20 mouse cellular contexts compared by ENCODE assay signal in the genomic region with DNA sequence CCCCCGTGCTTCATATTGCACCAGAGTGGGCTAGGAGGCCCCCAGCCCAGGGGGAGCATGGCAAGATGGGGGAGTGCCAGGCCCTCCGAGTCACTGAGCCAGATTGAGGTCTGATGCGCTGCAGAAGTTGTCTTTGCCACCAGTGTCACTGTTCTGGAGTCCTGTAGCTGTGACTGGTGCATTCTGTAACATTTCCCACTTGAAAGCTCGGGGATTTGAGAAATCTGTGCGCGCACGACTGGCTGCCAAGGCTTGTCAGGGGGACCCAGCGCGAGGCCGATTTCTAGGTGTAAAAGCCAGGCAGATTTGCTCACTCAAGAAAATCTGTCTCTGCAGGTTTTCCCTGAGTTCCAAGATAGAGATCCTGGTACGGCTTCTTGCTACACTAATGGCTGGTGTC. TPM values are rescaled to one million over a fixed set of nuclear protein-coding genes. Genes with fewer than 3 reads are reported as not detected.
DNase-seq lines count a peak whose midpoint lies in the region; ATAC-seq lines count a peak whose summit lies in the region.
"Had no signal": no experiment of that assay in that cellular context is flagged by ENCODE, and none has a peak within 500 bp of the region (broad histone marks: within the 10 kb centered on the region; RNA-seq: fewer than 3 reads in every experiment).

No protein-coding gene starts in this region.

- intact Hi-C loops in left cerebral cortex, postnatal 14 days (cut with DNase I): no loop called here

- H3K4me2 ChIP-seq in forebrain, embryonic 16.5 days (ENCODE audit: low read length): no peak overlapping the region
- no peak overlapping the region for H3K4me2 ChIP-seq in liver, embryonic 11.5 days
- H3K4me2 ChIP-seq: heart, embryonic 11.5 days; limb, embryonic 13.5 days; liver, embryonic 15.5 days had no signal

- WGBS in forebrain, embryonic 16.5 days: 49% methylated on average over 11 of the region's 11 CpGs
- 82% methylated on average over 11 of the region's 11 CpGs for WGBS in liver, embryonic 11.5 days

- H3K9ac ChIP-seq in forebrain, embryonic 16.5 days (replicated peaks; ENCODE audit: low read depth, low read length): no peak overlapping the region
- no peak overlapping the region for H3K9ac ChIP-seq in liver, embryonic 11.5 days (ENCODE audit: low read depth, low read length)
- H3K9ac ChIP-seq: limb, embryonic 13.5 days; liver, embryonic 15.5 days had no signal

- no peaks in the 10 kb centered on the region for H3K9me3 ChIP-seq in forebrain, embryonic 16.5 days (ENCODE audit: control insufficient read depth, low read length)
- no peaks in the 10 kb centered on the region for H3K9me3 ChIP-seq in liver, embryonic 11.5 days (ENCODE audit: control insufficient read depth, low read length)
- H3K9me3 ChIP-seq: limb, embryonic 13.5 days; liver, embryonic 15.5 days; megakaryocyte, embryonic 14.5 days had no signal

- ATAC-seq in forebrain, embryonic 16.5 days: peak; percentile 55
- no peak for ATAC-seq in CD4-positive, CD25-positive, alpha-beta regulatory T cell, adult 4 months
- no peak for ATAC-seq in liver, embryonic 11.5 days (replicated peaks; ENCODE audit: low FRiP score)
- ATAC-seq: lung, postnatal 0 days had no signal

- peak; percentile 19 to 42 for DNase-seq in left cerebral cortex, postnatal 14 days (ENCODE audit: low spot score in 2 of 2)
- DNase-seq in left cerebral cortex, adult 11 months (ENCODE audit: low spot score): no peak
- DNase-seq in right cerebral cortex, postnatal 4 days: peak; percentile 35
- no peak for DNase-seq in right cerebral cortex, adult 2 months (ENCODE audit: low spot score in 2 of 2)
- peak; percentile 39 for DNase-seq in retina, postnatal 1 day
- no peak for DNase-seq in liver, embryonic 11.5 days (ENCODE audit: low spot score)
- DNase-seq: cerebellum, adult 11 months; cerebellum, postnatal 36 days; heart, postnatal 14 days; kidney, postnatal 4 days; layer of hippocampus, postnatal 36 days; thymus, adult 18-20 months had no signal

- no peak overlapping the region for H3K27ac ChIP-seq in forebrain, embryonic 16.5 days (ENCODE audit: low read length)
- H3K27ac ChIP-seq in liver, embryonic 11.5 days (ENCODE audit: low read depth, low read length): no peak overlapping the region
- H3K27ac ChIP-seq: limb, embryonic 13.5 days; liver, embryonic 15.5 days had no signal

- peaks cover 37% of the 10 kb centered on the region for H3K4me1 ChIP-seq in forebrain, embryonic 16.5 days (replicated peaks; ENCODE audit: control insufficient read depth, insufficient read depth, low read length)
- peaks cover 10% of the 10 kb centered on the region for H3K4me1 ChIP-seq in liver, embryonic 11.5 days (replicated peaks; ENCODE audit: control insufficient read depth, insufficient read depth, low read length)

- H3K36me3 ChIP-seq in forebrain, embryonic 16.5 days (ENCODE audit: control insufficient read depth, insufficient read depth): no peaks in the 10 kb centered on the region
- H3K36me3 ChIP-seq in liver, embryonic 11.5 days (ENCODE audit: control insufficient read depth, insufficient read depth, low read length): no peaks in the 10 kb centered on the region
- H3K36me3 ChIP-seq: limb, embryonic 13.5 days; liver, embryonic 15.5 days had no signal

- H3K4me3 ChIP-seq in forebrain, embryonic 16.5 days (replicated peaks; ENCODE audit: low read length): no peak overlapping the region
- H3K4me3 ChIP-seq in liver, embryonic 11.5 days (ENCODE audit: low read depth, low read length): no peak overlapping the region
- H3K4me3 ChIP-seq: erythroblast, embryonic 14.5 days; limb, embryonic 13.5 days; liver, embryonic 15.5 days; megakaryocyte, embryonic 14.5 days had no signal

- H3K27me3 ChIP-seq in forebrain, embryonic 16.5 days (replicated peaks; ENCODE audit: control insufficient read depth, insufficient read depth, low read length): no peaks in the 10 kb centered on the region; the same call in none of the 2 replicates
- H3K27me3 ChIP-seq in liver, embryonic 11.5 days (replicated peaks; ENCODE audit: control insufficient read depth, insufficient read depth, low read length): no peaks in the 10 kb centered on the region
- H3K27me3 ChIP-seq: limb, embryonic 13.5 days; liver, embryonic 15.5 days had no signal

RNA-seq across cellular contexts. Expression of gene Kit, which starts 16.9 kb away (rescaled TPM):
- total RNA-seq in left cerebral cortex, postnatal 14 days (2021): 10 to 100 TPM; 33.3 to 37.8 TPM
- 39.3 and 41.9 TPM in 2 replicates for polyA plus RNA-seq in forebrain, embryonic 16.5 days (2015; fragmentation: Nextera tagmentation; extraction: Ambion mirVana)
- polyA plus RNA-seq in CD4-positive, CD25-positive, alpha-beta regulatory T cell, adult 4 months (2017; shearing (Covaris generic)): 1 to 10 TPM in 1 of 2 experiments, under 1 TPM in 1; 0.50 to 1.8 TPM
- polyA plus RNA-seq in liver, embryonic 11.5 days (2014; fragmentation: Nextera tagmentation; extraction: Ambion mirVana): 54.8 and 65.0 TPM in 2 replicates

Comparison
In these comparisons a context has a peak if more than half of its experiments do, and no peak if none do; other contexts are left out.
1. DNase-seq: peak in left cerebral cortex, postnatal 14 days (2 of 2), right cerebral cortex, postnatal 4 days (single experiment) and retina, postnatal 1 day (single experiment); none in left cerebral cortex, adult 11 months (single experiment), right cerebral cortex, adult 2 months (0 of 2) and liver, embryonic 11.5 days (single experiment).
2. RNA of gene Kit, which starts 16.9 kb away (polyA plus RNA-seq): 54.8 to 65.0 TPM in liver, embryonic 11.5 days and 39.3 to 41.9 TPM in forebrain, embryonic 16.5 days; 0.50 to 1.8 TPM in CD4-positive, CD25-positive, alpha-beta regulatory T cell, adult 4 months; every median in the first group is over 10 times any median in the second.